Mouse (Mus musculus): Measurements from ENCODE around the gene Pld4.

Gene Pld4

DNA sequence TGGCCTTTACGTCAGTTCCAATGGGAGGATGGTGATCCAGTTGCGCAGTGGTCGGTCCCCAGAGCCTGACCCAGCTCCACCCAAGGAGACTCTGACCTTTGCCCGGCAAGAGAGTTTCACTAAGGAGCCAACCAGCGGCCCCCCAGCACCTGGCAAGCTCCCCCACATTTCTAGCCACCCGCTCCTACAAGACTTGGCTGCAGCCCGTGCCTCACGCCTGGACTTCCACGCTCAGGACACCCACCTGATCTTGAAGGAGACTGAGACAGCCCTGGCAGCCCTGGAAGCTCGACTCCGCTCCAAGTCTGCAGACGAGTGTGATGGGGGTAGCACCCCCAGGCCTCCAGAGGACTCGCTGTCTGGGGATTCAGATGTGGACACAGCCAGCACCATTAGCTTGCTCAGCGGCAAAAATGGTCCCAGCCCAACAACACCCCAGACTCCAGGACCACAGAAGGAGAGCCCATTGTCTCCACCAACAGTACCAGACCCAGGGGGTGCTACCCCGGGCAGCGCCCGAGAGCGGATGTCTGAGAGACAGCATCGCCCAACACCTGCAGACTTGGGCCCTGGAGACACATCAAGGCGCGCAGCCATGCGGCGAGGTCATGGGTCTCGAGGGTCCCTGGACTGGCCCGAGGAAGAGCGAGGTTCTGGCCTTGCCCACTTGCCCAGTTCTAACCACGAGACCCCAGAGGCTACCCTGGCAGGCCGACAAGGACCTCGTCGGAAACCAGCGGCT lies 22.0 kb upstream of the Pld4 start:
- no peak for DNase-seq (ENCODE audit: low read depth, low spot score)

DNA sequence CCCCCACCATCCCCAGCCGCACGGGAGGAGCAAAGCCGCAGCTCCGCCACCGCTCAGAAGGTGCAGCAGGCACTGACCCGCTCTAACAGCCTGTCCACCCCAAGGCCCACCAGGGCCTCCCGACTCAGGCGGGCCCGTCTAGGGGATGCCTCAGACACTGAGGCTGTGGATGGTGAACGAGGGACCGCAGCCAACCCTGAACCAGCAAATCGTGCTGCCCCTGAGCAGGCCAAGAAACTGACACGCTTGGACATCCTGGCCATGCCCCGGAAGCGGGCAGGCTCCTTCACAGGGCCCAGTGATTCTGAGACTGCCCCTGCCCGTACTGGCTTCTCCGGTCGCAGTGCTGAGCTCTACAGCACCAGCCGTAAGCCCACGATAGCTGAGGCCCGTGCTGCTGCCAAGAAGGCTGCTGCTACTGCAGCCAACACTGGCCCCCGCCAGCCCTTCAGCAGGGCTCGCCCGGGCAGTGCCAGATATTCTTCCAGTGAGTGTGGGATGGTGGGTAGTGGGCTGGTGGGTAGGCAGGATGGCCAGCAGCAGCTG lies 21.4 kb upstream of the Pld4 start:
- DNase-seq (ENCODE audit: low read depth, low spot score): no peak

DNA sequence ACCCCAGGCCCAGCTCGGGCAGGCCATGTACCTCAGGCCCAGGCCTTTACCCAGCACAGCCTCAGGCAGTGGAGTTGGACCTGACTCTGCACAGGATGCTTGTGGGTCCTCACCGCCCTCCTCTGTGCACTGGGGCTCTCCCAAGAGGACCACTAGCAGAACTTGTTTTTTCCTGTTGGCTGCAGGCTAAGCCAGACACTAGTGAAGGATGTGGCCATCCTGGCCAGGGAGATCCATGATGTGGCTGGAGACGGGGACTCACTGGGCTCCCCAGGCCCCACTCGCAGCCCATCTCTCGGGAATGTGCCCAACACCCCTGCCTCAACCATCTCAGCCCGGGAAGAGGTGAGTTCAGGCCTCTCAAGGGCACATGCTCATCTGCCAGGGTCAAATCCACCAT lies 17.7 kb upstream of the Pld4 start:
- DNase-seq (ENCODE audit: low read depth, low spot score): no peak

DNA sequence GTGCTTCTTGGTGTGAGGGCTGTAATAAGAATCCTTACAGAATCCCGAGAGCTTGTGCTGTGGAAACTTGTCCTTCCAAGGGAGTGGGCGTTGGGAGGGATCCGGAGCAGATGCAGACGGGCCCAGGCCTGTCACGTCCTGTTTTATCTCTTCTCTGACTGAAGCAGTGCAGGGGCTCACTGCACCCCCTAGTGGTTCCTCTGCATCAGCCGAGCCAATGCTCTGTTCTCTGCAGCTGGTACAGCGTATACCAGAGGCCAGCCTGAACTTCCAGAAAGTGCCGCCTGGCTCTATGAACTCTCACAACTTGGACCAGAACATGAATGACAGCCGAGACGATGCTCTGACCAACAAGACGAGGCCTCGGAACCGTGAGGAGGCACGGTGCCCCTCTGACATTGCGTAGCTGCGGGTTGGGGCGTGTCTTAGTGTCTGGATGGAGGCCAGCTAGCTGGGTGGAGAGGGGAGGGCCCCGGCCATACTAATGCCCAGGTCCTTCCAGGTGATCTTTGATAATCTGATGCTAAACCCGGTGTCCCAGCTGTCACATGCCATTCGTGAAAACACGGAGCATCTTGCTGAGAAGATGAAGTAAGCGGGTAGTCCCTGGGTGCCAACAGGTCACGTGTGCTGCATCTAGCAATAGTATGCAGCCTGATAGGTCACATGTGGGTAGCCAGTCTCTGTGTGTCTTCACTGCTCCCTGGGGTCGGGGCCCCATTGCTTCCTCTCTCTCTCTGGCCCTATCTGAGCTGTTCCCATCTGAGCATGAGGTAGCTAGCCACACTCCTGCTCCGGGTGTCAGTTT lies 17.1 kb upstream of the Pld4 start:
- DNase-seq (ENCODE audit: low read depth, low spot score): peak; percentile 76

DNA sequence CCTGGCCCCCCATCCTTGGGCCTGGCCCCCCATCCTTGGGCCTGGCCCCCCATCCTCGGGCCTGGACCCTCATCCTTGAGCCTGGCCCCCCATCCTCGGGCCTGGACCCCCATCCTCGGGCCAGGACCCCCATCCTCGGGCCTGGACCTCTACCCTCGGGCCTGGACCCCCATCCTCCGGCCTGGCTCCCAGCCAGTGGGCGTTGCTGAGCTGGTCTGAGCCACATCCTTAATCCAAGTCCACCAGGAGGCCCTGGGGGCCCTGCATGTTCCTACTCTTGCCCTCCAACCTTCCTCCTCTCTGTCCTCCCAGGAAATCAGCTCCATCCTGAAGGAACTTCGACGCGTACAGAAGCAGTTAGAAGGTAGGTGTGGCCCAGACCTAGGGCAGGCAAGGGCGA lies 16.2 kb upstream of the Pld4 start:
- no peak for DNase-seq (ENCODE audit: low read depth, low spot score)

DNA sequence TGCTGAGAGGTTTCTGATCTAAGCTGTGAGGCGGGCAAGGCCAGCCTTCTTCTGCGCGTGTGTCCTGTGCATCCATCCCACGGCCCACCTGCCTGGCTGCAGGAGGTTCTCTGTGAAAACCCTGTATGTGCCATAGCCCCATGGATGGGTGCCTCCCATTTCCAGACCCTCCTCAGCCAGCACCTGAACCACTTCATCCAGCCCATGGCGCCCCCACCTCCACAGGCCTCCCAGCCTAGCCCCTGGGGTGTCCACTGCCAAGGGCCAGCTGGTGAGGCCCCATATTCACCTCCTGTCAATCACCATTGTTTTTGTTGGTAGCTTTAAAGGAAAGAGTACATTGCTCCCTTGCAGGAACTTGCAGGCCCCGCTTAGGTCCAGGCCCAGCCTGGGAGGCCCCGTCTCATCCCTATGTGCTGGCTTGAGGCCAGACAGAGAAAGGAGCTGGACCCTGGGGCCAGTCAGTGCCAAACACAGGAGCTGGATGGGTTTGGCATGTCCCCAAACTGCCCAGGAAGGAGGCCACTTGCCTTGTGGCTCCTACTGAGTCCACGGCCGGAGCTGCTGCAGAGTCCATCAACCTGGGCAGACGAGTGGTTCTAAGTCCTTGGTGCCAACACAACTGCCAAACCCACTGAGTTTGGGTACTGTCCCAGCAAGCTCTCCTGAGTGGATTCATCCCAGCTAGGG lies 15.4 kb upstream of the Pld4 start:
- no peak for DNase-seq (ENCODE audit: low read depth, low spot score)

DNA sequence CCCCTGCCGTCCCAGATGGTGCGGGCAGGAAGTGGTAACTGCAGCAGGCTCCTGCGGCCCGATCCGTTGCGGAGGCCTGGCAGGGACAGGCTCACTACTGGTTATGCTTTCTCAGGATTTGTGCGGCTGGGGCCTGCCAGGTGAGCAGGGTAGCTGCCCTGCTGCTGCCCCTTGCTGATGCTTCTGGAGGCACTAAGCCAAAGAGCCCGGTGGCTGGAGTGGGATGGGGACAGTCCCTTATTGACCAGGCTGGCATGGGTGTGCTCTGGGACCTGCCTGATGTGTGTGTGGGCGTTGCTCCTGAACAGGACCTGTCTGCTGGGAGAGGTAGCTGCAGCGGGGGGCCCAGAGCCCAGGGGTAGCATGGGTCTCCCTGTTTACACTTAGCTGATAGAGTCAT lies 14.7 kb upstream of the Pld4 start:
- DNase-seq (ENCODE audit: low read depth, low spot score): no peak

DNA sequence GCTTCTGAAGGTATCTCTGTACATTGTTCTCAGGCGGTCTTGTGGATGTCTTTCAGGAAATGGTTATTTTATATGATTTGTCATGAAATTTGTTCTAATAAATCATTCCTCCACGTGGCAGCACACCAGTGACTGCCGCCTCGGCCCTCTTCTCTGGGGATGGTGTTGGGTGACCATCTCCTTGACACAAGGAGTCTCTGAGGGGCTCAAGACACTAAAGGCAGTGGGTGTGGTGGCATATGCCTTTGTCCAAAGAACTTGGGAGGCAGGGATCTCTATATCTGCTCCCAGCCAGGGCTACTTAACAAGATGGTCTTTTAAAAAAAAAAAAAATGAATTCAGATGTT lies 14.0 kb upstream of the Pld4 start:
- DNase-seq (ENCODE audit: low read depth, low spot score): no peak

DNA sequence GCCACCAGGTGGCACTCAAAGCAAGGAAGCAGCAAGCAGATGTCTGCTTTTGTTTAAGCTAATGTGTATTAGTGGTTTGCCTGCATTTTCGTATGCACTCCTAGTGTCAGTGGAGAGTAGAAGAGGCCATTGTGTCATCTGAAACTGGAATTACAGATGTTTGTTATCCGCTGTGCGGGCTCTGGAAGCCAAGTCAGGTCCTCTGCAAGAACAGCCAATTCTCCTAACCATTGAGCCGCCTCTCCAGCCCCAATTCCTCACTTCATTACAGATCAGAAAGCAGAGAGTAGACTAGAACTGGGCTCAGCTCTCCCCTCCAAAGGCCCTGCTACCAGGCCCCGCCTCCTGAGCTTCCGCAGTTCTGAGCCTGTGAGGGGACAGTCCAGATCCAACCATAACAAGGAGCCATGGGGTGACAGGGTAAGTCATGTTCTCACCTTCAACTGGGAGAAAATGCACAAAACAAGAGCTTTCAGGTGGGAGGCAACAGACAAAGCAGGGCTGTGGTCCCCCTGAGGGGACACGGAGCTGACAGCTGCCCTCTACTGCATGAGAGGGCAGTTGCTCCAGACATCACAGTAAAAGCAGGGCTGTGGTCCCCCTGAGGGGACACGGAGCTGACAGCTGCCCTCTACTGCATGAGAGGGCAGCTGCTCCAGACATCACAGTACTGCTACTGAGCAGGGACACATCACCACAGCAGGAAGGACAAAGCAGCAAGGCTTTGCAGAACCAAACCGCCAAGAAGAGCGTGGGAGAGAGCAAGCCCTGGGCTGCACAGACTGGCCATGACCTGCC lies 13.4 kb upstream of the Pld4 start:
- DNase-seq (ENCODE audit: low read depth, low spot score): peak; percentile 75

DNA sequence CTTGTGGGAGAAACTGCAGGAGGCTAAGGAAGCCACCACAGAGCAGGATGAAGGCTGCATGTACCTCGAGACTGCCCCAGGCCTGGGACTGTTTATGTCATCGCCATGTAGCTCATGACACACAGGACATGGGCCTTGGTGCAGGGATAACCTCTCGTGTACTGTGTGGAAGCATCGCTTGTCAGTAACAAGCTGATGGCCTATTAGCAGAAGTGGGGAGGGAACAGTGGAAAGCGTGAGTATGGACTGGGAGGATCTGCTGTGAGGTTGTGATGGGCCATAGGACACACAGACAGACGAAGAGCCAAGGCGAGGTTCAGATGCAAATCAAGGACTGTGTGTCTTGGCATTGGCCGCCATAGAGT lies 12.9 kb upstream of the Pld4 start:
- no peak for DNase-seq (ENCODE audit: low read depth, low spot score)

DNA sequence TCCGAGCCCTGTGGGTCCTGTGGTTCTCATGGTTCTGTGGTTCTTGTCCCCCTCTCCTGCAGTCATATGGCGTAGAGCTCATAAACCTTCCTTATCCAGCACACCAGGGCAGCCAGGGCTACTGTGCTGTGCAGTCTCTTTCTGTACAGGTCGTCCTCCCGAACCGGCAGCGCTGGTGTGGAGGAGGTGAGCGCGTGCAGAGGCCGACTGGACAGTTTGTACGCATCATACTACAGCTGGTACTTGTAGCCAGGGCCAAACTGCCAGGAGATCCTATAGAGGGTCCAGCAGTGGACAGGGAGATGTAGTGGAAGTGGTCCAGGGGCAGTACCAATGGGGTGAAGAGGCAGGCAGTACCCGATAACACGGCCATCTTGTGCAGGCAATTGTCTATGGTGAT lies 9.5 kb upstream of the Pld4 start:
- DNase-seq (ENCODE audit: low read depth, low spot score): no peak

DNA sequence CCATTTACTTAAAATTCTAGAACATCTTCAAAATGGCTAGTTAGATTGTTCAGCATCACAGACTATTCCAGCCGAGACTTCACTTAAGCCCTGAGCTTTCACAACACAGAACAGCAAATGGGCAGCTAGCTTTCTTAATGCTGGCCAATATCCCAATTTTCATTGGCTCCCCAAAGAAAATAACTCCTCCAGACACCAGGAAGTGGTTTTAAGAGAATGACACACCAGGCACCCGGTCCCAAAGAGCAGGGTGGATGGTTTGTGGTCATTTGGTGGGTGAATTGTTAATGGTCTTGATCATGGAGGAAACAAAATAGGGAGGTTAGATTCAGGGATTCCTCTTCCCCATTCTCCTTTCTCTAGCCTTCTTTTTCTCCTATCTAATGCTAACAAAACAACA lies 8.1 kb upstream of the Pld4 start:
- DNase-seq (ENCODE audit: low read depth, low spot score): no peak

DNA sequence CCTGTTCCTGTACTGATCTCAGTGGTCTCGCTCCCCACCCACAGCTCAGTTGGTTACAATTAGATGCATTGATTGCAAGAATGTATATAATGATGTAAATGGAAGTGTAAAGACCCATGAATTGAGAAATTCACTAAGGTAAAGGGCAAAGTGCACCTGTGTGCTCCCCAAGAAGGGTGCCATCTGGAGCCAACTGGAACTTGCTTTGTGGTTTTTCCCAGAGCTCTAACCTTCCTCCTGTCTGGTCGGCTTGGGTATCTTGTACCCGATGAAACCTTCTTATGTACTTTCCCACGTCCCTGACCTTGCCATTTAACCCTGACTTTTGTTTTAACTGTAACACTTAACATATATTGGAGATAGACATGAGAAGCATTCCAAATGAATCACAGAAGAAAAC lies 4.6 kb upstream of the Pld4 start:
- DNase-seq (ENCODE audit: low read depth, low spot score): no peak

DNA sequence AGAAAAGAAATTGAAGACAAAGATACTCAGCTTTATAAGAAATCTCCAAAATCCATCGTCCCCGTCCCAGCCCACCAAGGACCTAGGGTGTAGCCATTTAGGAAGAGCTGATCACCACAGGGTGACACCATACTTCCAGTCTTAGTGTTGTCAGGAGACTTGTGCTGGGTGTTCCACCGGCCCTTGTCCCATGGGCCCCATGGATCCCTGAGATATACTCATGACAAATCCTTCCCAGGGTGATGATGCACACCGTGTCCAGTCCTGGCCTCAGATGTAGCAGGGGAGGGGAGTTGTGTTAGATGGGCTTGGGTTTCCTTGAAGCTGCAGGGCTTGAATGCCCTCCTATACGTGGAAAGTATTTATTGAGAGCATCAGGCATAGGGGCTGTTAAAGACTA lies 2.6 kb upstream of the Pld4 start:
- no peak for DNase-seq (ENCODE audit: low read depth, low spot score)

DNA sequence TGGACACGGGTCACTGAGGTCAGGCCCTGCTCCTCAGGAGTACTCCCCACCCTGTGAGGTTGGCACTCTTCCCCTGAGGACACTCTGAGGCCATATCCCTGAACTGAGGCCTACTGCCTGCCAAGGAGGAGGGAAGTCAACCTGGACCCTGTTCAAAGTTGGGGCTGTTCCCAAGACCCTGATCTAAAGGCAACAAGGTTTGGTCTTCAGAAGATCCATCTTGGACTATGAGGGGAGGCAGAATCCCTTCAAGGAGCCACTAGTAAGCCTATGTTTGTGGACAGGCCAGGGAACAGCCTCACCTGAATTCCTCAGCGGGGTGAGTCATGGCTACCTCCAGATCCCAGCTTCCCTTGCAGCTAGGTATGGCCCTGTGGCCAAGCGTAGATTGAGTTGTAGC lies 984 bp upstream of the Pld4 start:
- no peak for DNase-seq (ENCODE audit: low read depth, low spot score)

DNA sequence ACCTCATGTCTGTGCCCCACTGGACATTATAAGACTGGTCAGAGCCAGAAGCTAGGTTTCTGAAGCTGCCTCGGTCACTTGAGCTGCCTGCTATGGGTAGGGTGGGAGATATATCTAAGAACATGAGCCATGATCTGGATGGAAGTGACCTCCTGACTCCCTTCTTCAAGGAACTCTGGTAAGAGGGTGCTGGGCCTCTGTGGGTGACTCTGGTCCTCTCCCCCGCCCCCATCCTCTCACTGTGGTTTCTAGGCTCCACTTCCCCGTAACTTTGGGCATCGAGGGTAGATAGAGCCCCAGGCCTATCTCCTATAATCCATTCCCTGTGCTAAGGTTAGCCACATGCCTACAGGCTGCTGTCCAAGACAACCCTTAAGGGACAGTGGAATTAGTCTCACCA lies 956 bp downstream of the Pld4 start:
- no peak for DNase-seq (ENCODE audit: low read depth, low spot score)

DNA sequence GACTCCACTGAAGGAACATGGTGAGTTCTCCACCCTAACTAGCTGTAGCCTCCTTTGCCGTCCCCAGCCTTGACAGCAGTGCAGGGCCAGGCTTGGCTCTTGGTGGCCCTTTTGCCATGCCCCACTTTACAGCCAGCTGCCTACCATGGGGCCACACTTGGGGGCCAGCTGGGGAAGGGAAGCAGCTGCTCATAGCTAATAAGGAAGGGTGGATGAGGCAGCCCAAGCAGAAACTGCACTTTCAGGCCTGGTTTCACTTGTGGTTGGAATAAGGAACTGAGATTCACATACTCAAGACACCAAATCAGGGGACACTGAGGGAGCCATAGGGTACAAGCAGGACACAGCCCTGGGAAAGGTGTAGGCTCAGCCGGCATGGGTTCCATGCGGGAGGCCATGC lies 1.6 kb downstream of the Pld4 start:
- no peak for DNase-seq (ENCODE audit: low read depth, low spot score)

DNA sequence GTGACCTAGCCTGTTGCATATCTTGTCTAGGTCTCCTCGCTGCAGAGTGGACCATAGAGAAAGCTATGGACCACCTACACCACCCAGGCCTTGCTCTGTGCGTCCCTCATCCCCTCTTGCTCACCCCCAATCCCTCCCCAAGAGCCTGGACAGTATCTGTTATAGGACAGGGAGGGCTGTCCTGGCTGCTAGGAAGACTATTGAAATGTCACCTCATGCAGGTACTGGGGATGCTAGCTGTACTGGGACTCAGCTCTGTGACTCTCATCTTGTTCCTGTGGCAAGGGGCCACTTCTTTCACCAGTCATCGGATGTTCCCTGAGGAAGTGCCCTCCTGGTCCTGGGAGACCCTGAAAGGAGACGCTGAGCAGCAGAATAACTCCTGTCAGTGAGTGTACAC lies 2.7 kb downstream of the Pld4 start:
- DNase-seq (ENCODE audit: low read depth, low spot score): no peak

DNA sequence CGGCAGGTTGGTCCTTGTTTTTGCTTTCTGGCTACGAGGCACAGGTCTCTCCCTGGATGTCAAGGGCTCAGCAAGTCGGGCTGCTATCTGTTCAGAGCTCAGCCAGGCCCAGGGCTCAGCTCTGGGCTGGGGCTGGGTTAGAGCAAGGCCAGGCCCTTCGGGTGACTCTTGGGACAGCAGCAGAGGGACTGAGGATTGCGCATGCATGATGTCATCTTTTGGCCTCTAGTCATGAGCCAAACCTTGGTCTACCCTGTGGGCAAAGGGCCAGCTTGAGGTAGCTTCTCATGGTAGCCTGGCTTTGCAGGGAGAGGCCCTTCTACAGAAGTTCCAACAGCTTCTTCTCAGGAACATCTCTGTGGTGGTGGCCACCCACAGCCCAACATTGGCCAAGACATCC lies 3.7 kb downstream of the Pld4 start:
- DNase-seq (ENCODE audit: low read depth, low spot score): no peak

DNA sequence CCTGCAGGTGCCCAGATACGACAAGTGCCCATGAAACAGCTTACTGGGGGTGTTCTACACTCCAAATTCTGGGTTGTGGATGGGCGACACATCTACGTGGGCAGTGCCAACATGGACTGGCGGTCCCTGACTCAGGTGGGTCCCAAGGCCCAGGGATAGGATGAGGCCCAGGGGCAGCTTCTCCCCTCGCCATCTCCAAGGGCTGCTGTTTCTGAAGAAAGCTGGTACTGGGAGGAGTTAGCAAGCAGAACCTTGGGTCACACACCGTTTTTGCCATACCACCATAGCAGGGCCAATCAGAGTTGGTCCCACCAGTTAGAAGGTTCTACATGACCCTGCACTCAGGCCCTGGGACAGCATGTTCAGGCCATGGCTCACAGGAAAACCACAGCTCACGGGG lies 4.5 kb downstream of the Pld4 start:
- DNase-seq (ENCODE audit: low read depth, low spot score): no peak

DNA sequence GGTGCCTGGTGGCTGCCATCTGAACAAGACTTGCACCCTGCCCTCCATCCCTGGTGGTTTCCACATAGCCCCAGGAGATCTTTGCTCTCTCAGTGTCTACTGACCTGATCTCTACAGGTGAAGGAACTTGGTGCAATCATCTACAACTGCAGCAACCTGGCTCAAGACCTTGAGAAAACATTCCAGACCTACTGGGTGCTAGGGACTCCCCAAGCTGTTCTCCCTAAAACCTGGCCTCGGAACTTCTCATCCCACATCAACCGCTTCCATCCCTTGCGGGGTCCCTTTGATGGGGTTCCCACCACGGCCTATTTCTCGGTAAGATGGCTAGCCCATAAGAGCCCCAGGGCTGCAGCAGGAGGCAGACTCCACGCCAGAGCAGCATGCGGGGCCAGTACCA lies 6.1 kb downstream of the Pld4 start:
- DNase-seq (ENCODE audit: low read depth, low spot score): no peak
